Mouse (Mus musculus) hindbrain, embryonic 13.5 days (tissue): Measurements from ENCODE around the gene Slc17a5. TPM values are rescaled to one million over a fixed set of nuclear protein-coding genes. Genes with fewer than 3 reads are reported as not detected.

Source experiments
- ATAC-seq: fragments of 200-750 bp; cut with Nextera tagmentation; 2 replicates; pipeline ENCODE4 v1.8.0; 2017; ENCODE audit warnings: moderate TSS enrichment; ENCODE audit not compliant: low FRiP score
- H3K27ac ChIP-seq: fragments of 300-500 bp; sonication (generic); 2 replicates; pipeline ENCODE4 v1.5.1; 2015; ENCODE audit warnings: inconsistent platforms, mild to moderate bottlenecking, moderate library complexity
- H3K27me3 ChIP-seq: fragments of 300-500 bp; sonication (generic); 2 replicates; pipeline ENCODE4 v1.6.1; 2015; ENCODE audit warnings: mild to moderate bottlenecking, inconsistent platforms
- H3K36me3 ChIP-seq: fragments of 300-500 bp; sonication (generic); 2 replicates; pipeline ENCODE4 v1.6.1; 2015; ENCODE audit warnings: mild to moderate bottlenecking, inconsistent platforms
- H3K4me1 ChIP-seq: fragments of 300-500 bp; sonication (generic); replicated peaks from 2 replicates; pipeline ENCODE4 v1.6.1; 2015; ENCODE audit warnings: inconsistent platforms
- H3K4me2 ChIP-seq: fragments of 300-500 bp; sonication (generic); 2 replicates; pipeline ENCODE4 v1.6.1; 2015; ENCODE audit warnings: inconsistent platforms, mild to moderate bottlenecking, moderate library complexity
- H3K4me3 ChIP-seq: fragments of 300-500 bp; sonication (generic); 2 replicates; pipeline ENCODE4 v1.5.1; 2015; ENCODE audit warnings: mild to moderate bottlenecking, inconsistent platforms
- H3K9ac ChIP-seq: fragments of 300-500 bp; sonication (generic); 2 replicates; pipeline ENCODE4 v1.6.1; 2015; ENCODE audit warnings: mild to moderate bottlenecking, inconsistent platforms
- H3K9me3 ChIP-seq: fragments of 300-500 bp; sonication (generic); 2 replicates; pipeline ENCODE4 v1.6.1; 2016; ENCODE audit warnings: inconsistent platforms
- WGBS: fragments of 180-500 bp; shearing (Covaris S2); methylation state at CpG from one replicate; pipeline ENCODE4 v1.1.7; 2015; 5-methylcytosine and 5-hydroxymethylcytosine counted together
- polyA plus RNA-seq: library from polyadenylated mRNA; unstranded; fragments of >200 nt; fragmentation: Nextera tagmentation; extraction: Ambion mirVana; gene quantifications from 2 replicates; pipeline ENCODE4 v1.2.1, GENCODE M21; 2015

Gene Slc17a5
- polyA plus RNA-seq, 1 experiment from 2014 or later: 19.4 TPM

DNA sequence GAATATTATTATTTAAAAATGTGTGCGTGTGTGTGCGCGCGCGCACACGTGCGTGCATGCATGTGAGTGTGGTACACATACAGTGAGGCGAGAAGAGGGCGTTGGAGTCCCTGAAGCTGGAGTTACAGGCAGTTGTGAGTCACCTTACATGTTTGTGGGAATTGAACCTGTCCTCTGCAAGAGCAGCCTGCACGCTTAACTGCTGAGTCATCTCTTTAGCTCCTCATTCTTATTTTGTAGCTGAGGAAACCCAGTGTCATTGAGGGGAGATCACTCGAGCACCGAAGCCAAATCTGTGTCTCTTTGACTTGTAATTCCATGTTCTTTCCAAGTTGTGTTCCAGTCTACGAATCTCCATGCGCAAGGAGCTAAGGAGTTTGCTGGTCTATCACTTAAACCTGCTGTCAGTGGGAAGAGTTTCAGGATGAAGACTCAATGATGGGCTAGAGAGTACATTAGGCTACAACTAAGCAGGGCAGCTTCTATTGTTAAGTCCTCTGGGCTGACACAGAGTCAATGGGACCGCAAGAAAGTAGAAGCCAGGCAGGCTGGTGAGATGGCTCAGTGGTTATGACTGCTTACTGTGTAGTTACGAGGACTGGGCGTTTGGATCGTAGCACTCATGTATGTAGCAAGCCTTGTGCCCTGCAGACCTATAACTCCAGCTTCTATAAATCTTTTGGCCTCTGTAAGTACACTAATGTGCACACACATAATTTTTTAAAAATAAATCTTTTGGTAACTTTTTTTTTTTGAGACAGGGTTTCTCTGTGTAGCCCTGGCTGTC lies 8.1 kb upstream of the Slc17a5 start:
- Histone ChIP-seq H3K9me3 (no peaks in the 10 kb centered on the region), H3K4me1 (no peaks in the 10 kb centered on the region), H3K4me2 (no peak overlapping the region), H3K27ac (no peak overlapping the region), H3K9ac (no peak overlapping the region), H3K4me3 (no peak overlapping the region), H3K36me3 (no peaks in the 10 kb centered on the region), H3K27me3 (no peaks in the 10 kb centered on the region)
- ATAC-seq: no peak
- WGBS: 91% methylated on average over 18 of the region's 18 CpGs

DNA sequence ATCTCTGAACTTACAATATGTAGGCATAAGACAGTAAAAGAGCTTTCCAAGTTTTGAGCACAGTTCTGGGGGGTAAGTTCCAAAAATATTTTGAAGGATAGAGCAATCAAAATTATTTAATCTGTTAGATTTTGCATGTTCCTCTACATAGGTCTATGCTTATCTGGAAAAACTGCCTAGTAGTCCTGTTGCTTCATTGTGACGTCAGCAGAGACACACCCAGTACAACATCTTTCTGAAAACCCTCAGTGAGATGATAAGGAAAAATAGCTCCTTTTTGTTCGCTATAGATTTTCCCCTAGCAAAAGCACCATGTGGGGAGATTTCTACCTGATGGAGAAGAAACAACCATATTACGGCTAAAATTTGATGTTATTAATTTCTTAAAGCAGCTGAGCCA lies 7.4 kb upstream of the Slc17a5 start:
- ATAC-seq: no peak
- H3K9ac ChIP-seq: no peak overlapping the region
- WGBS: 93% methylated on average over 3 of the region's 3 CpGs

DNA sequence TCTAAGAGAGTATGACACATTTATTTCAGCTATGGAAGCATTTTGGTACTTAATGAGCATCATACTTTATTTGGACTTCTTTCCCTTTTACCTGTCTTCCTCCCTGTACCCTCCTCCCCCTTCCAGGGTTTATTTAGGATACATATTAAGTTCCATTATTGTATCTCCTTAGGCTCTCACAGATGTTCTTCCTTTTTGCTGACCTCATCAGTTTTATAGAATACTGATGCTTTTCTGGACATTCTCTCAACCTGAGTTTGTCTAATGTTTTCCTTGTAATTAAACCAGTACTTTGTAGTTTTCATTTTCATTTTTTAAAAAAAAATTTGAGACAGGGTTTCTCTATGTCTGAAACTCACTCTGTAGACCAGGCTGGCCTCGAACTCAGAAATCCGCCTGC lies 2.6 kb upstream of the Slc17a5 start:
- Histone ChIP-seq H3K4me2 (no peak overlapping the region), H3K4me3 (no peak overlapping the region), H3K9ac (no peak overlapping the region), H3K4me1 (peaks cover 17% of the 10 kb centered on the region), H3K27ac (no peak overlapping the region), H3K9me3 (no peaks in the 10 kb centered on the region), H3K27me3 (no peaks in the 10 kb centered on the region), H3K36me3 (peaks cover 4% of the 10 kb centered on the region)
- WGBS: 97% methylated on average over 2 of the region's 2 CpGs
- no peak for ATAC-seq

More for the DNA sequence above, 7.4 kb upstream of the Slc17a5 start:
- no peaks in the 10 kb centered on the region for H3K9me3 ChIP-seq
- no peak overlapping the region for H3K4me3 ChIP-seq
- no peaks in the 10 kb centered on the region for H3K4me1 ChIP-seq
- H3K36me3 ChIP-seq: no peaks in the 10 kb centered on the region
- H3K27me3 ChIP-seq: no peaks in the 10 kb centered on the region
- H3K27ac ChIP-seq: no peak overlapping the region
- H3K4me2 ChIP-seq: no peak overlapping the region

DNA sequence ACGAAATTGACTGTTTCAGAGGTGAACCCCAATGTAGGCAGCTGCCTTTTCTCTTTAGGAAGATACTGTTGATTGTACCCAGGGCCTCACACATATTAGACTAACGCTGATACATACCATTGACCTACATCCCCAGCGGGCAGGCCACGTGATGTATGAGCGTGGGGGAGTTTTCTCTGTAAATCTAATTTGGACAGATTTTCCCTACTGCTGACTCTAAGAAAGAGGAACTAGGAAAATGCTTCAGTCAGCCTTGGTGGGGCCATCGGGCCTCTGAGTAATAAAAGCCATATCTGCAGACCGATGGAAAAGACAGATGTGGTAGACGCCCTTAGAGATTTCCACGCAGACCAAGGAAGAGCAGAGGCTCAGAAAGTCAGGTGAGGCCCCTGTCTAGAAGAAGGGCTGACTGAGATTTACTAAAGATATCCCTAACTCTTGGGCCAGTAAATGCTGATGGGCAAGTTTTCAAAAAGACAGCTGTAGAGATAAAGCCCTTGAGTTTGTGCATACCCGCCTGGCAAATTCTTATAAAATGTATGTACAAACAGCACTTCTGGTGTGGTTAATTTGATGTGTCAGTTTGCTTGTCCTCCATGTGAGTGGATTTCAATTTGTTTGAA lies 681 bp upstream of the Slc17a5 start:
- no peaks in the 10 kb centered on the region for H3K9me3 ChIP-seq
- H3K36me3 ChIP-seq: peaks cover 14% of the 10 kb centered on the region
- peak overlapping the region; percentile 83 for H3K27ac ChIP-seq
- peak overlapping the region; percentile 58 for H3K4me2 ChIP-seq
- peak overlapping the region; percentile 67 for H3K4me3 ChIP-seq
- 81% methylated on average over 10 of the region's 10 CpGs for WGBS
- peak overlapping the region; percentile 43; the same call in 1 of the 2 replicates for H3K9ac ChIP-seq
- H3K27me3 ChIP-seq: no peaks in the 10 kb centered on the region
- ATAC-seq: peak; percentile 67
- H3K4me1 ChIP-seq: peaks cover 21% of the 10 kb centered on the region

DNA sequence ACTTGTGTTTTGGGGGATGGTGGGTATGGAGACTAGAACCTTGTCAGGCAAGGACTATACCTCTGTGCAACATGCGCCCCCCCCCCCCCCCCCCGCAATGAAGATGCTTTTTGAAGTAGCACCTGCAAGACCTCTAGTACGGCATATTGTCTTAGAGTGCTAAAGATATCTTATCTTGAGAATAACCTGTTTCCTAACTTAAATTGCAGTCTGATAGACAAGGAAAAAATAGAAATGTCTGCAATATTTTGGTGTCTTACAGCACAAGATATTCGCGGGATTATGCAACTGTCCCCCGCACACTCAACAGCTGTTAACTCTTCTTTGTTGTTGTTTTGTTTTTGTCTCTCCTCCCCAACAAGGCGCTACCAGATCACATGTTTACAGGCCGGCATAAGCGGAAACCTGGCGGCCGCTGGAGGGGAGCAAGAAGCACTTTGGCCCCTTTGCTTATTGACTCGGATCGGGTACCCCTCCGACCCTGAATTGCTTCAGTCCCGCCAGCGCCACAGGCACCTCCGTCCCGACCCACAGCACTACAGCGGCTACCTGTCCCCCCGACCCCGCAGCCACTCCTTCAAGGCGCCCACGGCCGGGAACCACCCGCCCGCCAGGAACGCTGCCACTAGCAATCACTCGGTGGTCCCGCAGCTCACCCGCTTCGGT lies 490 bp downstream of the Slc17a5 start:
- H3K4me3 ChIP-seq: peak overlapping the region; percentile 67
- 3% methylated on average over 31 of the region's 31 CpGs for WGBS
- peaks cover 21% of the 10 kb centered on the region for H3K4me1 ChIP-seq
- no peaks in the 10 kb centered on the region for H3K27me3 ChIP-seq
- ATAC-seq: peak; percentile 75
- H3K9me3 ChIP-seq: no peaks in the 10 kb centered on the region
- peak overlapping the region; percentile 83 for H3K27ac ChIP-seq
- H3K36me3 ChIP-seq: peaks cover 14% of the 10 kb centered on the region
- peak overlapping the region; percentile 58 for H3K4me2 ChIP-seq
- peak overlapping the region; percentile 78 for H3K9ac ChIP-seq

DNA sequence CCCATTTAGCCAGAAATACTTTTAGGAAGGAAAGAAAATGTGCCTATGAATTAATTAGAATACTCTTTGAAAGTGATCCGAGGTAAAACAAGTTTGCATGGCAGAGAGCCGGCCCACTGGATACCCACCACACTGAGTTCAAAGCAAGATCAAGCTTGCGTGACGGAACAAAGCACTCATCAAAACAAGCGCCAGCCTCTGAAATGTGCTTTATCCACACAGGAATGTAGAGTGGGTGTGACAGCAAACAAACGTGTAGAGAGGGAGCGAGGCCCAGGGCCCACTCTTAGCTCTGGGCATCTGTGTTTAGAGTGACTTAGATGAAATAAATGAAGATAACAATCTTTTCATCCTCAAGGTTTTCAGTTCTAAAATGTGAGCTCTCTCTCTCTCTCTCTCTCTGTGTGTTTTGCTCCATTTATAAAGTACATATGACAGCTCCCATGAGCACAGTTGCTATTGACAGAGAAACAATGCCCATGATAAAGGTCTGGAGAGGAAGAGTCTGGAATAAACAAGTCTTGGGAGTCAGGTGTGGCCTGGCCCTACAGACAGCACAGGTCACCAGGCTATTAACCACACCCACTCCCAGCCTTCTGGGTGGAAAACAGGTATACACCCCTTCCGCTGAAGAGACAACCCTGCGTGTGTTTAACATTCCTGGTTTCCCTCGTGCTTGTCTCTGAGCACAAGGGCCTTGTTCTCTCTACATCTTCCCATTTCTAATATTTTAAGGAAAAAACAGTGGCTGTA lies 8.0 kb downstream of the Slc17a5 start:
- Histone ChIP-seq H3K27ac (no peak overlapping the region), H3K9ac (no peak overlapping the region), H3K4me2 (no peak overlapping the region), H3K9me3 (no peaks in the 10 kb centered on the region), H3K4me3 (no peak overlapping the region), H3K4me1 (no peaks in the 10 kb centered on the region), H3K36me3 (peaks cover 43% of the 10 kb centered on the region), H3K27me3 (no peaks in the 10 kb centered on the region)
- WGBS: 57% methylated on average over 10 of the region's 10 CpGs
- ATAC-seq: no peak

DNA sequence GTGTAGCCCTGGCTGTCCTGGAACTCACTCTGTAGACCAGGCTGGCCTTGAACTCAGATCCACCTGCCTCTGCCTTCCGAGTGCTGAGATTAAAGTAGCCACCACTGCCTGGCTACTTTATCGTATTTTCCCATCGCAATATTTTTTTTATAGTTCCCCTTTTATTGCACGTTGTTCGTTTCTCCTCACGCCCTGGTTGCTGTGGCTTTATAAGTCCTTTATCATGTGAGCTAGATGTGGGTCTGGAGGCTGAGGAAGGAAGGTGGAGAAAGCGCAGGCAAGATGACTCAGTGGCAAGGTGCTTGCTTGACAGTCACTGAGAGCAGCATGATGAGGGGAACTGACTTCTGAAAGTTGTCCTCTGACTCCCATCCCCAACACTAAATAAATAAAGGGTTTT lies 9.0 kb downstream of the Slc17a5 start:
- no peak overlapping the region for H3K4me2 ChIP-seq
- H3K4me3 ChIP-seq: no peak overlapping the region
- 96% methylated on average over 7 of the region's 7 CpGs for WGBS
- peaks cover 44% of the 10 kb centered on the region for H3K36me3 ChIP-seq
- no peak overlapping the region for H3K27ac ChIP-seq
- H3K9me3 ChIP-seq: no peaks in the 10 kb centered on the region
- ATAC-seq: no peak
- no peaks in the 10 kb centered on the region for H3K27me3 ChIP-seq
- H3K4me1 ChIP-seq: no peaks in the 10 kb centered on the region
- no peak overlapping the region for H3K9ac ChIP-seq

DNA sequence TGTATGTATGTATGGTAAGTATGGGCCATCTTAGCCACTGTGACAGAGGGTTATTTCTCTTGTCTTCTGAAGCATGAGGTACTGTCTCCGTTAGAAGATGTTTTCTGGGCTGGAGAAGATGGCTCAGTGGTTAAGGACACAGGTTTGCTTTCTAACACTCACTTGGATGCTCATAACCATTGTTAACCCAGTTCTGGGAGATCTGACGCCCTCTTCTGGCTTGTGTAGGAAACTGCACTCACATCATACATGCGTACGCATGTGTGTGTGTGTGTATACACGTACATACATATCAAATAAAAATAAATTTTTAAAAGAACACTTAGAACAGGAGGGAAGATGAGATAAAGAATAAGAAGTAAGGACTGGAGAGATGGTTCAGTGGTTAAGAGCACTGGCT lies 11.4 kb downstream of the Slc17a5 start:
- no peak overlapping the region for H3K4me3 ChIP-seq
- no peaks in the 10 kb centered on the region for H3K4me1 ChIP-seq
- H3K9ac ChIP-seq: no peak overlapping the region
- no peaks in the 10 kb centered on the region for H3K27me3 ChIP-seq
- H3K4me2 ChIP-seq: no peak overlapping the region
- H3K27ac ChIP-seq: no peak overlapping the region
- ATAC-seq: no peak
- no peaks in the 10 kb centered on the region for H3K9me3 ChIP-seq
- H3K36me3 ChIP-seq: peaks cover 59% of the 10 kb centered on the region
- 93% methylated on average over 5 of the region's 5 CpGs for WGBS

DNA sequence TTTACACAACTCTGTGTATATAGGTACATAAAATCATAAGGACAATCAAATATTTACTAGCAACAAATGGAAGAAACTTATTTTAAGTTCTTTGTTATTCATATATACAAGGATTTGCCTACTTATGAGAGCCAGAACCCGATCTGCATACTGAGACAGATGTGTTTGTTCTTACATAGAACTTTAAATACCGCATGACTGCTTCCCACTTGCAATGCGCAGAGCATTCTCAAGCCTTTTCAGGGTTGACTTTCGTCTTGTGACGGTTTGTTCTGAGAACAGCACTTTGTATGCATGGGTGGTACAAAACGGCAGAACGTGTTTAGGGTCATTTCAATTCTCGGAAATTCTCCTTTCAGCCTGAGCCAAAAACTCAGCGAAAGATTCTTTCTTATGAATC lies 17.9 kb downstream of the Slc17a5 start:
- peaks cover 44% of the 10 kb centered on the region for H3K36me3 ChIP-seq
- H3K4me1 ChIP-seq: no peaks in the 10 kb centered on the region
- H3K27me3 ChIP-seq: no peaks in the 10 kb centered on the region
- H3K9ac ChIP-seq: no peak overlapping the region
- no peak overlapping the region for H3K4me2 ChIP-seq
- ATAC-seq: no peak
- no peak overlapping the region for H3K4me3 ChIP-seq
- 79% methylated on average over 9 of the region's 9 CpGs for whole genome bisulfite sequencing
- H3K9me3 ChIP-seq: no peaks in the 10 kb centered on the region
- no peak overlapping the region for H3K27ac ChIP-seq

DNA sequence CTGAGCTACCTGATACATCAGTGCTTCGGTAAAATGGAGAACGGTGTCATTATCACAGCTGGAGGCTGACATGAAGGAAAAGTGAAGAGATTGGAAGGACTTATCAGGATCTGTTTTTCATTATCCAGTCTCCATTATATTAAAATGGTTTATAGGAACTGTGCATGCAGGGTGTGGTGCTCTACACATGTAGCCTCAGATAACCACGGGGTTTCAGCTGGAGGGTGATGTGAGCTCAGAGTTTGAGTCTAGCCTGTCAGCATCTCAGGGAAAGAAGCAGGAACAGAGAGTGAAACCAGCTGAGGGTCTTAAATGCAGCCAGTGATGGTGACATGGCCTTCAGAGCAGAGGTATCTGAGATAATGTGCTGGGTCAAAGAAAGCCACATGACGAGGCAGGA lies 28.4 kb downstream of the Slc17a5 start:
- no peaks in the 10 kb centered on the region for H3K27me3 ChIP-seq
- no peak for ATAC-seq
- H3K4me3 ChIP-seq: no peak overlapping the region
- H3K4me1 ChIP-seq: no peaks in the 10 kb centered on the region
- no peak overlapping the region for H3K9ac ChIP-seq
- H3K9me3 ChIP-seq: no peaks in the 10 kb centered on the region
- H3K4me2 ChIP-seq: no peak overlapping the region
- 87% methylated on average over 4 of the region's 4 CpGs for WGBS
- peaks cover 30% of the 10 kb centered on the region for H3K36me3 ChIP-seq
- H3K27ac ChIP-seq: no peak overlapping the region

DNA sequence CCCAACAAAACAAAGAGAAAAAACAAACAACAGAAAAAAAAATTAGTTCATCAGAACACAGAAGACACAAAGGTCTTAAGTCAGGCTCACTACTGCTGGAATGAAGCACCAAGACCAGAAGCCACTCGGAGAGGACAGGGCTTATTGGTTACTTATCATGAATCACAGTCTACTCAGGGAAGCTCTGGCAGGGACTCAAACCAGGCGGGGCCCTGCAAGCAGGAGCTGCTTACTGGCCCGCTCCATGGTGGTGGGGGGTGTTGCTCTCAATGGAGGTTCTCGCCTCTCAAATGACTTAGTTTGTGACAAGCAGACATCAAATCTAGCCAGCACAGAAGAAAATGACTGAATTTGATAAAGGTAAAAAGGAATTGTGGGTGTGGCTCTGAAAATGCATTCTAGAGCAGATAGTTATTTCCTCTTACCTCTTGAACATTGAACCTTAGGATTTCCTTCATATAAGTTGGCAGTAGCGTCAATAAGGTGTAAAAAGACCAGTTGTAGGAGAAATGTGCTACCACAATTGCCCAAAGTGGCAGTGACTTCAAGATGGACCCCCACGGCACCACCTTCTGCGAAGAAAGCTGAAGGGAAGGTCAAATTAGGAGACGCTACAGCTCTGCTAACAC lies 29.1 kb downstream of the Slc17a5 start:
- H3K4me1 ChIP-seq: no peaks in the 10 kb centered on the region
- no peaks in the 10 kb centered on the region for H3K27me3 ChIP-seq
- H3K9ac ChIP-seq: no peak overlapping the region
- no peaks in the 10 kb centered on the region for H3K9me3 ChIP-seq
- no peak overlapping the region for H3K4me3 ChIP-seq
- no peak for ATAC-seq
- H3K36me3 ChIP-seq: peaks cover 35% of the 10 kb centered on the region
- H3K27ac ChIP-seq: no peak overlapping the region
- WGBS: 92% methylated on average over 8 of the region's 8 CpGs
- H3K4me2 ChIP-seq: no peak overlapping the region

DNA sequence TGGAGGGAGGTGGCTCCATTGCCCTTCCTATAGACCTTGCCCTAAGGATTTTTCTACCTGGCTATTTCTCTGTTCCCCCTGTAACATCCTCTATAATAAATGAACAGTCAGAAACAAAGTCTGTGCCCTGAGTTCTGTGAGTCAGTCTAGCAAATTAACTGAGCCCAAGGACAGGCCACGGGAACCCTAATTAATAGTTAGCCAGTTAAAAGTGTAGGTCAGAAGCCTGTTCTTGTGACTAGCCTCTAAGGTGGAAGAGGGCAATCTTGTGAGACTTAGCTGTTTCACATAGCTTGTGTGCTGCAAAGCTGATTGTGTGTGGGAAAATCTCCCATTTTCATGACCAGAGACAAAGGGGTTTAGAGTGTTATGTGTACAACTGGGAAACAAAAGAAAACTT lies 30.8 kb downstream of the Slc17a5 start:
- 91% methylated on average over 1 of the region's 1 CpGs for WGBS
- H3K27me3 ChIP-seq: no peaks in the 10 kb centered on the region
- ATAC-seq: no peak

More for the DNA sequence above, 30.8 kb downstream of the Slc17a5 start:
- Histone ChIP-seq H3K27ac (no peak overlapping the region), H3K9me3 (no peaks in the 10 kb centered on the region), H3K4me2 (no peak overlapping the region), H3K4me1 (no peaks in the 10 kb centered on the region), H3K4me3 (no peak overlapping the region), H3K36me3 (peaks cover 48% of the 10 kb centered on the region), H3K9ac (no peak overlapping the region)
